Mouse (Mus musculus) heart, embryonic 12.5 days (tissue): Measurements from ENCODE around the gene Tmem144. TPM values are rescaled to one million over a fixed set of nuclear protein-coding genes. Genes with fewer than 3 reads are reported as not detected.
A peak's percentile ranks its signal among the peaks of the same experiment; 100 is the strongest.

Experiments used
- ATAC-seq: fragments of 200-750 bp; cut with Nextera tagmentation; 2 replicates; pipeline ENCODE4 v1.8.0; 2017; ENCODE audit warnings: moderate TSS enrichment, moderate library complexity; ENCODE audit not compliant: insufficient number of reproducible peaks, low FRiP score
- H3K27ac ChIP-seq: fragments of 300-500 bp; sonication (generic); 2 replicates; pipeline ENCODE4 v1.5.1; 2016; ENCODE audit warnings: mild to moderate bottlenecking, moderate library complexity; ENCODE audit not compliant: poor library complexity, severe bottlenecking
- H3K27me3 ChIP-seq: fragments of 300-500 bp; sonication (generic); replicated peaks from 2 replicates; pipeline ENCODE4 v1.6.1; 2016; ENCODE audit warnings: mild to moderate bottlenecking, moderate library complexity
- H3K36me3 ChIP-seq: fragments of 300-500 bp; sonication (generic); 2 replicates; pipeline ENCODE4 v1.6.1; 2016; ENCODE audit warnings: mild to moderate bottlenecking, moderate library complexity
- H3K4me1 ChIP-seq: fragments of 300-500 bp; sonication (generic); replicated peaks from 2 replicates; pipeline ENCODE4 v1.6.1; 2016; ENCODE audit warnings: mild to moderate bottlenecking
- H3K4me2 ChIP-seq: fragments of 300-500 bp; sonication (generic); 2 replicates; pipeline ENCODE4 v1.6.1; 2016; ENCODE audit warnings: mild to moderate bottlenecking, moderate library complexity
- H3K4me3 ChIP-seq: fragments of 300-500 bp; sonication (generic); 2 replicates; pipeline ENCODE4 v1.5.1; 2016; ENCODE audit warnings: mild to moderate bottlenecking
- H3K9ac ChIP-seq: fragments of 300-500 bp; sonication (generic); 2 replicates; pipeline ENCODE4 v1.6.1; 2016; ENCODE audit warnings: mild to moderate bottlenecking, moderate library complexity
- H3K9me3 ChIP-seq: fragments of 300-500 bp; sonication (generic); replicated peaks from 2 replicates; pipeline ENCODE4 v1.6.1; 2016; ENCODE audit warnings: mild to moderate bottlenecking, moderate library complexity
- WGBS: fragments of 180-500 bp; shearing (Covaris S2); methylation state at CpG from one replicate; pipeline ENCODE4 v1.1.7; 2016; 5-methylcytosine and 5-hydroxymethylcytosine counted together
- polyA plus RNA-seq: library from polyadenylated mRNA; unstranded; fragments of >200 nt; fragmentation: Nextera tagmentation; extraction: Ambion mirVana; gene quantifications from 2 replicates; pipeline ENCODE4 v1.2.1, GENCODE M21; 2016

Gene Tmem144
- polyA plus RNA-seq, 1 experiment from 2014 or later = 12.6 TPM

GRCm38 (mm10) chr3:79838751-79839150 lies 13.8 kb downstream of the Tmem144 start:
- Histone ChIP-seq H3K4me3 (no peak overlapping the region), H3K27me3 (no peaks in the 10 kb centered on the region), H3K36me3 (peaks cover 33% of the 10 kb centered on the region), H3K4me2 (no peak overlapping the region), H3K9me3 (no peaks in the 10 kb centered on the region), H3K27ac (no peak overlapping the region), H3K9ac (no peak overlapping the region), H3K4me1 (peaks cover 5% of the 10 kb centered on the region; the same call in 1 of the 2 replicates)
- no peak for ATAC-seq
- 61% methylated on average over 6 of the region's 6 CpGs for WGBS

- ATAC-seq = no peak
- Histone ChIP-seq H3K4me2 (no peak overlapping the region), H3K4me1 (peaks cover 11% of the 10 kb centered on the region), H3K36me3 (peaks cover 47% of the 10 kb centered on the region), H3K27ac (no peak overlapping the region), H3K9me3 (no peaks in the 10 kb centered on the region), H3K27me3 (no peaks in the 10 kb centered on the region), H3K9ac (no peak overlapping the region), H3K4me3 (no peak overlapping the region)
Measured at GRCm38 (mm10) chr3:79829289-79829688, 23.3 kb downstream of the Tmem144 start.

- H3K36me3 ChIP-seq = peaks cover 41% of the 10 kb centered on the region
- no peak for ATAC-seq
- no peak overlapping the region for H3K4me2 ChIP-seq
- no peak overlapping the region for H3K9ac ChIP-seq
- peak overlapping the region; percentile 30 for H3K27ac ChIP-seq
- H3K4me1 ChIP-seq = peaks cover 15% of the 10 kb centered on the region
- H3K4me3 ChIP-seq = no peak overlapping the region
- H3K9me3 ChIP-seq = no peaks in the 10 kb centered on the region
- WGBS = 62% methylated on average over 14 of the region's 14 CpGs
- no peaks in the 10 kb centered on the region for H3K27me3 ChIP-seq
Measured at GRCm38 (mm10) chr3:79825067-79825780, 27.3 kb downstream of the Tmem144 start.

GRCm38 (mm10) chr3:79823176-79823575 lies 29.4 kb downstream of the Tmem144 start:
- Histone ChIP-seq H3K4me3 (no peak overlapping the region), H3K9me3 (no peaks in the 10 kb centered on the region), H3K4me1 (peaks cover 15% of the 10 kb centered on the region), H3K4me2 (no peak overlapping the region), H3K27ac (no peak overlapping the region), H3K36me3 (peaks cover 29% of the 10 kb centered on the region), H3K27me3 (no peaks in the 10 kb centered on the region), H3K9ac (no peak overlapping the region)
- 92% methylated on average over 7 of the region's 7 CpGs for WGBS
- no peak for ATAC-seq

GRCm38 (mm10) chr3:79821131-79821530 lies 31.4 kb downstream of the Tmem144 start:
- H3K9ac ChIP-seq = no peak overlapping the region
- WGBS = 73% methylated on average over 16 of the region's 16 CpGs

GRCm38 (mm10) chr3:79818202-79818995 lies 34.2 kb downstream of the Tmem144 start:
- Histone ChIP-seq H3K4me3 (no peak overlapping the region), H3K4me2 (no peak overlapping the region), H3K9ac (no peak overlapping the region), H3K27me3 (no peaks in the 10 kb centered on the region), H3K9me3 (no peaks in the 10 kb centered on the region), H3K27ac (no peak overlapping the region), H3K4me1 (0 out of 2 replicates have a peak, but pooled peaks cover 4% of the 10 kb centered on the region), H3K36me3 (peaks cover 24% of the 10 kb centered on the region)
- 82% methylated on average over 14 of the region's 14 CpGs for WGBS
- no peak for ATAC-seq

More at GRCm38 (mm10) chr3:79821131-79821530, 31.4 kb downstream of the Tmem144 start:
- no peak for ATAC-seq
- Histone ChIP-seq H3K4me2 (no peak overlapping the region), H3K36me3 (peaks cover 15% of the 10 kb centered on the region), H3K4me1 (peaks cover 15% of the 10 kb centered on the region), H3K9me3 (no peaks in the 10 kb centered on the region), H3K4me3 (no peak overlapping the region), H3K27ac (no peak overlapping the region), H3K27me3 (no peaks in the 10 kb centered on the region)

- H3K9ac ChIP-seq = no peak overlapping the region
- no peaks in the 10 kb centered on the region for H3K27me3 ChIP-seq
- 0 out of 2 replicates have a peak, but pooled peaks cover 3% of the 10 kb centered on the region for H3K4me1 ChIP-seq
- no peak overlapping the region for H3K4me2 ChIP-seq
- no peaks in the 10 kb centered on the region for H3K9me3 ChIP-seq
- H3K36me3 ChIP-seq = peaks cover 15% of the 10 kb centered on the region
- 66% methylated on average over 4 of the region's 4 CpGs for WGBS
- H3K4me3 ChIP-seq = no peak overlapping the region
- H3K27ac ChIP-seq = no peak overlapping the region
- ATAC-seq = no peak
Measured at GRCm38 (mm10) chr3:79816229-79816628, 36.3 kb downstream of the Tmem144 start.

GRCm38 (mm10) chr3:79813814-79814490 lies 38.6 kb downstream of the Tmem144 start:
- WGBS = 30% methylated on average over 19 of the region's 19 CpGs
- Histone ChIP-seq H3K27me3 (no peaks in the 10 kb centered on the region), H3K36me3 (peaks cover 12% of the 10 kb centered on the region), H3K27ac (no peak overlapping the region), H3K9me3 (no peaks in the 10 kb centered on the region), H3K4me1 (no peaks in the 10 kb centered on the region), H3K4me3 (no peak overlapping the region), H3K9ac (no peak overlapping the region), H3K4me2 (0 out of 2 replicates have a peak overlapping the region, but pooled peaks have one; percentile 20)
- peak; percentile 51; the same call in 1 of the 2 replicates for ATAC-seq

- 66% methylated on average over 2 of the region's 2 CpGs for WGBS
- H3K4me1 ChIP-seq = no peaks in the 10 kb centered on the region
- no peak for ATAC-seq
Measured at GRCm38 (mm10) chr3:79812042-79812441, 40.5 kb downstream of the Tmem144 start.

GRCm38 (mm10) chr3:79811632-79812031 lies 40.9 kb downstream of the Tmem144 start:
- no peak for ATAC-seq
- no peaks in the 10 kb centered on the region for H3K27me3 ChIP-seq
- H3K4me3 ChIP-seq = no peak overlapping the region
- H3K36me3 ChIP-seq = peaks cover 9% of the 10 kb centered on the region
- no peak overlapping the region for H3K27ac ChIP-seq
- 44% methylated on average over 3 of the region's 3 CpGs for WGBS
- no peak overlapping the region for H3K9ac ChIP-seq
- no peak overlapping the region for H3K4me2 ChIP-seq
- H3K4me1 ChIP-seq = no peaks in the 10 kb centered on the region
- no peaks in the 10 kb centered on the region for H3K9me3 ChIP-seq

More at GRCm38 (mm10) chr3:79812042-79812441, 40.5 kb downstream of the Tmem144 start:
- H3K4me3 ChIP-seq = no peak overlapping the region
- no peak overlapping the region for H3K9ac ChIP-seq
- peaks cover 9% of the 10 kb centered on the region for H3K36me3 ChIP-seq
- H3K9me3 ChIP-seq = no peaks in the 10 kb centered on the region
- H3K27me3 ChIP-seq = no peaks in the 10 kb centered on the region
- H3K27ac ChIP-seq = no peak overlapping the region
- H3K4me2 ChIP-seq = no peak overlapping the region

GRCm38 (mm10) chr3:79810563-79810962 lies 42.0 kb downstream of the Tmem144 start:
- no peak overlapping the region for H3K4me3 ChIP-seq
- H3K27ac ChIP-seq = no peak overlapping the region
- H3K4me1 ChIP-seq = no peaks in the 10 kb centered on the region
- no peak overlapping the region for H3K9ac ChIP-seq
- no peaks in the 10 kb centered on the region for H3K9me3 ChIP-seq
- no peaks in the 10 kb centered on the region for H3K27me3 ChIP-seq
- ATAC-seq = no peak
- H3K36me3 ChIP-seq = peaks cover 5% of the 10 kb centered on the region
- no peak overlapping the region for H3K4me2 ChIP-seq
- WGBS = 34% methylated on average over 6 of the region's 6 CpGs
